Mouse (Mus musculus): ENCODE measurements around the gene Ttc6. TPM values are rescaled to one million over a fixed set of nuclear protein-coding genes. Genes with fewer than 3 reads are reported as not detected.
A peak's percentile ranks its signal among the peaks of the same experiment; 100 is the strongest.

Ttc6 gene
- polyA plus RNA-seq, 1 experiment from 2014 or later: 2.8 TPM

DNA sequence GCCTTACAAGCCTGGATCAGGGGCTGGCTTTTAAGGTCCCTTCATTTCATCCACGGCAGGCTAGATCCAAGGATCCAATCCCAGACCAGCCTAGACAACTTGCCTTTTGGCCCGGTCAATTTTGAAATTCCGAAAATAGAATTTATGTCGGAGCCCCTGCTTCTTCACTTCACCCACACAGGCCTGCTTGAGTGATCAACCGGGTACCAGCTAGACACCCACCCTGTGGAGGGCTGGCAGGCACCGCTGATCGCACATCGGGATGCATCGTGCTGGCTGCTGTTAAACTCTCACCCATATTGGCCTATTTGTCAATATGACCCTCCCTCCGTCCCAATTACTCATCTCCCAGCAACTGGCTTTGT is 20.3 kb upstream of the Ttc6 start:
- H3K27me3 ChIP-seq (ENCODE audit: control insufficient read depth, insufficient read depth, low read length): peaks cover 57% of the 10 kb centered on the region
- no peaks in the 10 kb centered on the region for H3K9me3 ChIP-seq (replicated peaks; ENCODE audit: control insufficient read depth, low read length)
- WGBS: 2% methylated on average over 10 of the region's 10 CpGs
- peak overlapping the region; percentile 74 for H3K9ac ChIP-seq (ENCODE audit: low read length)
- no peak for ATAC-seq (ENCODE audit: insufficient read depth, low FRiP score)
- peak overlapping the region; percentile 49 for H3K4me2 ChIP-seq (ENCODE audit: low read depth, low read length)
- H3K4me3 ChIP-seq (replicated peaks; ENCODE audit: low read length): peak overlapping the region; percentile 51
- peak overlapping the region; percentile 82 for H3K27ac ChIP-seq (ENCODE audit: low read length)
- no peaks in the 10 kb centered on the region; the same call in 1 of the 2 replicates for H3K4me1 ChIP-seq (ENCODE audit: control insufficient read depth, insufficient read depth, low read length)
- no peaks in the 10 kb centered on the region for H3K36me3 ChIP-seq (ENCODE audit: control insufficient read depth, insufficient read depth, low read length)

DNA sequence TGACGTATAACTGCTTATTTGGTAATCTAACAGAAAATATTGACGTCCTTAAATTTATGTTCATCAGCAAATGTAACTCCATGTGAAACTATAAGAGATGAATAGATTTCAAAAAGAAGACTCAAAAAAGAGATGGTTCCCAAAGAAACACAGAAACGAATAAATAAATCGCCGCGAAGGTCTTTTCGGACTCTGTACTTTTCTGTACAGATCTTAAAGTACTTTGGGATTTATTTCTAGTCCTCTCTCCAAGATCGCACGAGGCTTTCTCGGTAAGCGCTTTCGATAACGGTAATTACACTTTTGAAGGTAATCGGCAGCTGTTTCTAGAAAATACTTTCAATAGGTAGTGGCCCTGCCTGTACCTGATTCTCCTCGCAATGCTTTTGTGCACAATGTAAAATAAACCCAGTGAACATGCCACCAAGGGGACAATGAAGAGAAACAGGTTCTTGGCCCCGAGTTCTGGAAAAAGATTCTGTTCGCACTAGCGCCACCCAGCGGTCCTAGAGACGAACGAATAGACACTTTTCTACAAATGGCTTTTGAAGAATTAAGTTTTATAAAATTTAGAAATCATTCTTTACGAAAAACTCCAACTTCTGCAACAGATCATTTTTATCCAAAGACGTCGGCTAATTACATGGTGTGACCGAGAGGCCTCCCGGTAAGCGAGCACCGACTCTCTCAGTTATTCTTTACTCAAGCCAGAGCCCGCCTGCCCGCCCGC is 19.1 kb upstream of the Ttc6 start:
- peak overlapping the region; percentile 96 for H3K27ac ChIP-seq (ENCODE audit: low read length)
- H3K4me1 ChIP-seq (ENCODE audit: control insufficient read depth, insufficient read depth, low read length): no peaks in the 10 kb centered on the region
- no peak for ATAC-seq (ENCODE audit: insufficient read depth, low FRiP score)

DNA sequence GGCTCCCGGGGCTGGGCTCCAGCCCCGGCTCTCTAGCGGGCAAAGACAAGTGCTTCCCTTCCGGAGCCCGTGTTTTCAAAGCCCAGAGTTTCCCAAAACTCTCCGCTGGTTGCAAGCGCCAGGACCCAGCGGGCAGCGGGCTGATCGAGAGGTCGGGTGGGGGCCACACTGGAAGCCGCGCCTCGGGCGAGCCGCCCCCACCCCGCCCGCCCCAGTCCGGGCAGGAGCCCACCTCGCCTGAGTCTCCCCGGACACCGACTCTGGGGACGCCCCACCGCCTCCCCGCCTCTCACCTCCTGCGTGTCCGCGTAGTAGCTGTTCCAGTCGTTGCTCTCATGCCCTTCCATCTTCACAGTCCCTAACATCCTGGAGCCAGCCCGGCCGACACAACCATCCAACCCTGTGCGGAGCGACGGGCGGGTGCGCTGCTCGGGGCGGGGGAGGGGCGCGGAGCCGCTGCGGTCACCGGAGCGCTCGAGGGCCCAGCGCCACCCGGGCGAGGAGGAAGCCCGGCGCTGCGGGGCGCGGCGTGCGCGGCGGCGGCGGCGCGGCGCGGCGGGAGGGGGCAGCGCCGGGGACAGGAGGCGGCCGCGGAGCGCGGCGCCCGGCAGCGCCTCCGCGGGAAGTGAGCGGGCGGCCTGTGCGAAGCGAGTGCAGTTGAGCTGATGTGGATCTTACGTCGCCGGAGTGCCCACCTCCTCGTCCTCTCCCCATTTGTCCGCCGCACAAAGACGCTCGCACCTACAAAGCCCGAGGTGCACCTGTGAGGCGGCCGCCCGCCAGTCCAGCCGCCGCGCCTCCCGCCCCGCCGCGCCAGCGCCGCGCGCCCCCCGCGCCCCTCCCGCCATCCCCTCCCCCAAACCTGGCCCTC is 18.3 kb upstream of the Ttc6 start:
- WGBS: under 1% methylated on average over 92 of the region's 106 CpGs
- H3K9me3 ChIP-seq (replicated peaks; ENCODE audit: control insufficient read depth, low read length): no peaks in the 10 kb centered on the region
- no peaks in the 10 kb centered on the region for H3K36me3 ChIP-seq (ENCODE audit: control insufficient read depth, insufficient read depth, low read length)
- peak overlapping the region; percentile 75 for H3K9ac ChIP-seq (ENCODE audit: low read length)
- peak overlapping the region; percentile 51 for H3K4me3 ChIP-seq (replicated peaks; ENCODE audit: low read length)
- peak overlapping the region; percentile 63 for H3K4me2 ChIP-seq (ENCODE audit: low read depth, low read length)
- peaks cover 69% of the 10 kb centered on the region for H3K27me3 ChIP-seq (ENCODE audit: control insufficient read depth, insufficient read depth, low read length)
- peak overlapping the region; percentile 96 for H3K27ac ChIP-seq (ENCODE audit: low read length)
- no peaks in the 10 kb centered on the region for H3K4me1 ChIP-seq (ENCODE audit: control insufficient read depth, insufficient read depth, low read length)
- peak; percentile 78 for ATAC-seq (ENCODE audit: insufficient read depth, low FRiP score)

More for the DNA sequence above, 19.1 kb upstream of the Ttc6 start:
- 2% methylated on average over 31 of the region's 31 CpGs for WGBS
- Histone ChIP-seq H3K4me3 (replicated peaks; ENCODE audit: low read length) (peak overlapping the region; percentile 51), H3K36me3 (ENCODE audit: control insufficient read depth, insufficient read depth, low read length) (no peaks in the 10 kb centered on the region), H3K9me3 (replicated peaks; ENCODE audit: control insufficient read depth, low read length) (no peaks in the 10 kb centered on the region), H3K27me3 (ENCODE audit: control insufficient read depth, insufficient read depth, low read length) (peaks cover 63% of the 10 kb centered on the region), H3K4me2 (ENCODE audit: low read depth, low read length) (peak overlapping the region; percentile 63), H3K9ac (ENCODE audit: low read length) (peak overlapping the region; percentile 75)

DNA sequence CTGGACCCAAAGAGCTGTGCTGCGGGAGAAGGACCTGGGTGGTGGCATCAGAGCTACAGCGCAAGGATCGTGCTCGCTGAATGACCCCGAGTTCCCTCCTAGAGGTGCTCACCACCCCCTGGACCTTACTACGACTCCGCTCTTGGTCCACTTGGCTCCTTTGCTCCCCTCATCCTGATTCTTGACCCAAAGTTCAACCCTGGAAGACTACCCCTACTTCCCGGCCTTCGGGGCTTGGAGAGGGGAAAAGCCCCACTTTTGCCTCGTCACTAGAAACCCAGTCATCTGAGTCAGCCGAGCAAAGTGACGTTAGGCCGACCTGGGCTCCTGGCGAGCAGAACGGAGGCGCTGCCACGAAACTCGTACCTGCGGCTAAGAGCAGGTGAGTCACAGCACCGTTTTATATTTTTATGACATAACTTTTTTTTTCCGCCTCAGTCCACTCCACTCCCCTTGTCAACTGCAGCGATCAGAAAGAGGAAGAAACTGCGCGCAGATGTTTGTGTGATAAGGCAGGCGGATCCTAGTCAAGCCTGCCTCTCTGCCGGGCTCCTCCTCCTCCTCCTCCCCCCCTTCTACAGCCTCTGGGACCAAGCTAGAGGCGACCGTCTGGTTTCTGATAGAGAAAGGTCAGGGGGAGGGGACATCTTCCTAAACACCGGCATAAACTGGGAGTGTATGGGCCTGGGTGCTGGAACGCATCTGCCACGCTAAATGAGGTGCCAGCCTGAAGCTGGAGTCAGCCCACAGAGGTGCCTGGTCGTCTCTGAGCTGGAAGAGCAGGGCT is 17.3 kb upstream of the Ttc6 start, which contains the start of gene Foxa1:
Foxa1 (minus strand) TSS at position 502 of the 787 bp plus-strand sequence.
- Histone ChIP-seq H3K4me2 (ENCODE audit: low read depth, low read length) (peak within 1 kb of the TSS; percentile 63), H3K4me3 (replicated peaks; ENCODE audit: low read length) (peak within 1 kb of the TSS; percentile 51), H3K9me3 (replicated peaks; ENCODE audit: control insufficient read depth, low read length) (no peaks in the 10 kb centered on the region), H3K27ac (ENCODE audit: low read length) (peak within 1 kb of the TSS; percentile 96), H3K27me3 (ENCODE audit: control insufficient read depth, insufficient read depth, low read length) (peaks cover 69% of the 10 kb centered on the region), H3K4me1 (ENCODE audit: control insufficient read depth, insufficient read depth, low read length) (no peaks in the 10 kb centered on the region), H3K36me3 (ENCODE audit: control insufficient read depth, insufficient read depth, low read length) (no peaks in the 10 kb centered on the region), H3K9ac (ENCODE audit: low read length) (peak within 1 kb of the TSS; percentile 75)
- 1% methylated on average over 32 of the region's 32 CpGs for whole genome bisulfite sequencing
- ATAC-seq (ENCODE audit: insufficient read depth, low FRiP score): peak; percentile 57

DNA sequence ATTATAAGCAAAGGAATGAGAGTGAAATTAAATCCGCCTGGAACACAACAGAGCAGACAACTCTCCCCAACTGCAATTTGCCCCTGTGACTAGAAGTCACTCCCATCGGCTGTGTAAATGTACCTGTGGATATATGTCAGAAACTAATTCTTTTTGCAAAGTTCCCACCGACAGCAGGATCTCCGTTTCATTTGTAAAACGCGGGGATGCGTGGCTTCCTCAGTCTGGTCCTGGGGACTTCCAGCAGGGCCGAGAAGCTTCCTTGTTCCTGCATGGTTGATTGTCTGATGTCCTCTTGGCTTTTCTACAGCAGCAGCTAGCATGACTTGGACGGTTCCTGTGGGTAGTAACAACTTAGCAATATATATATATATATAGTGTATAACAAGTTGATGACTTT is 16.0 kb upstream of the Ttc6 start:
- Histone ChIP-seq H3K9ac (ENCODE audit: low read length) (peak overlapping the region; percentile 30), H3K27ac (ENCODE audit: low read length) (peak overlapping the region; percentile 85), H3K4me3 (replicated peaks; ENCODE audit: low read length) (peak overlapping the region; percentile 51), H3K4me2 (ENCODE audit: low read depth, low read length) (peak overlapping the region; percentile 63), H3K9me3 (replicated peaks; ENCODE audit: control insufficient read depth, low read length) (no peaks in the 10 kb centered on the region), H3K36me3 (ENCODE audit: control insufficient read depth, insufficient read depth, low read length) (no peaks in the 10 kb centered on the region), H3K27me3 (ENCODE audit: control insufficient read depth, insufficient read depth, low read length) (peaks cover 71% of the 10 kb centered on the region), H3K4me1 (ENCODE audit: control insufficient read depth, insufficient read depth, low read length) (no peaks in the 10 kb centered on the region)
- 6% methylated on average over 9 of the region's 9 CpGs for WGBS
- no peak for ATAC-seq (ENCODE audit: insufficient read depth, low FRiP score)

DNA sequence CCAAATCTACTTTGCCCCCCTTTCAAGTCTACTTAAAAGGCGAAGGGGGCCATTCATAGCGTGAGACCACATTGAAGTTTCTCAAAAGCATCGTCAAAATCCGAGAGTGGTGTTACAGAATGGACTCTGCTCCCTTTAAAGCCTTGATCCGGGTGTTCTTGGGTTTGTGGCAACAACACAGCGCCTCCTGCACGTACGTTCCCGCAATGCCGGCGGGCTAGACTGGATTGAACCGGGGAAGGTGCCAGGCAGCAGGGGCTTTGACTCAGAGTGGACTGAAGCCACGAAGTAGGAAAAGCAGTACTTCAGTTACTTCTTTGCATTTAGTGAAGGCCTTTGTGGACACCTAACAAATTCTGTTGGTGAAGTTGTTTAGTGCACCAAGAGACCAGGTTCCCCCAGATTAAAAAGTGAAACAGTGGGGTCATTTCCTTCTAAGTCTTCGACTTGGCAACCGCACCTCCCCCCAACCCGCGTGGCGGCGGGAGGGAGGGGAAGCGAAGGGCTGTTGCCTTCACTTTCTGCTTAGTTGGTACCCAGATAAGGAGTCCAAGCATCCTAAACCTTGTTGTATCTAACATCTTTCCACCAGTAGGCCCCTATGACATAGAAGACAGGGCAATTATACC is 15.4 kb upstream of the Ttc6 start:
- no peak for ATAC-seq (ENCODE audit: insufficient read depth, low FRiP score)
- Histone ChIP-seq H3K4me3 (replicated peaks; ENCODE audit: low read length) (peak overlapping the region; percentile 51), H3K4me1 (ENCODE audit: control insufficient read depth, insufficient read depth, low read length) (no peaks in the 10 kb centered on the region), H3K9me3 (replicated peaks; ENCODE audit: control insufficient read depth, low read length) (no peaks in the 10 kb centered on the region), H3K27ac (ENCODE audit: low read length) (peak overlapping the region; percentile 85), H3K9ac (ENCODE audit: low read length) (peak overlapping the region; percentile 63), H3K4me2 (ENCODE audit: low read depth, low read length) (peak overlapping the region; percentile 63), H3K36me3 (ENCODE audit: control insufficient read depth, insufficient read depth, low read length) (no peaks in the 10 kb centered on the region), H3K27me3 (ENCODE audit: control insufficient read depth, insufficient read depth, low read length) (peaks cover 73% of the 10 kb centered on the region)
- 2% methylated on average over 20 of the region's 20 CpGs for WGBS

DNA sequence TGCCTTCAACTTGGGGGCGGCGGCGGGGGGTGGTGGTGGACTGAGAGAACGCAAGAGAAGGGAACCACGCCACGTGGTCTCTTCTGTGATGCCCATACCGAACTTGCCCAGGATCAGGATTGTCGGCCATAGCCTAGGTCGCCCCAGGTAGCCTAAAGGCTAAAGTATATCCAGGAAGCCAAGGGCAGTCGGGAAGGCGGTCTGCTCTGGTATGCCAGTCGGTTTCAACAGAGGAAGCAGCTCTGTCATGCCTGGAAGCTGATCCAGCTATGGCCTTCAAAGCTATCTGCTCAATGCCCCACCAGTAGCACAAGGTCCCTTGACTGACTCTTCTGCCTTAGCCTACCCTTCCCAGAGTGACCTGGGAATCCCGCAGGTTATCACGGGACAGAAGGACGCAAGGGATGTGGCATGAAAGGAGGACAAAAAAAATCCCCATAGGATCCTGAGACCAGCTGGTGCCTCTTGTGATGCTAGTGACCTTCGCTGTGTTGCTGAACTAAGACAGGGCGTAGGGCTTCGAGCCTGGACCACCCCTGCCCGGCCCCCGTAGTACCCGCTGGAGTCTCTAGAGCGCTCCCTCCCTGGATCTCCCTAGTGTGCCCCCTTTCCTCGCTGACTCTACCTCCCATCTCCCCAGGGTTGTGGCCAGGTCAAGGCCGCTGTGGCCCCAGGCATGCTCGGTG is 14.8 kb upstream of the Ttc6 start:
- Histone ChIP-seq H3K4me3 (replicated peaks; ENCODE audit: low read length) (peak overlapping the region; percentile 51), H3K36me3 (ENCODE audit: control insufficient read depth, insufficient read depth, low read length) (no peaks in the 10 kb centered on the region), H3K9ac (ENCODE audit: low read length) (peak overlapping the region; percentile 63), H3K27me3 (ENCODE audit: control insufficient read depth, insufficient read depth, low read length) (peaks cover 79% of the 10 kb centered on the region), H3K9me3 (replicated peaks; ENCODE audit: control insufficient read depth, low read length) (no peaks in the 10 kb centered on the region), H3K4me1 (ENCODE audit: control insufficient read depth, insufficient read depth, low read length) (no peaks in the 10 kb centered on the region), H3K27ac (ENCODE audit: low read length) (peak overlapping the region; percentile 85), H3K4me2 (ENCODE audit: low read depth, low read length) (peak overlapping the region; percentile 63)
- no peak; the same call in 1 of the 2 replicates for ATAC-seq (ENCODE audit: insufficient read depth, low FRiP score)
- WGBS: 5% methylated on average over 25 of the region's 25 CpGs

DNA sequence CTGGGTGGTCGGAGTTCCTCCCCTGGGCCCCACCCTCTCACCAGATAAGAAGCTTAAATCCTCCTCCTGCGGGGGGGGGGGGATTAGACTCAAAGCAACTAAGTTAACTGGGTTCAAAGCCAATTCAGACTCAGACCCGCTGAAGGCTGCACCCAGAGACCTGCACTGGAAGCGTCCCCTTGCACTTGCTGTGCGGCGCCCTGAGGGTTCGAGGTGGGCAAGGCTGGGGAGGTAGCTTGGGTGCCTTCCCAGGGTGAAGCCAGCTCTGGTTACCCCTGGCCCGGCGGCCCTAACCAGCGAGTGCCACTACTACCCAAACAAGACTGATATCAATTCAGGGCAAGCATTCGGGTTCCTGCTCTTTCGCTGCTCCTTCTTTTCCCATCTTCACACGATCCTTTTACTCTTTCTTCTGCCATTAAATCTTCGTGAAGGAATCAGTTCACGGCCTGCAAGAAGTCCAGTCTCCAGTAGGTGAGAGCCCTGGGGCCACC is 14.2 kb upstream of the Ttc6 start:
- Histone ChIP-seq H3K4me2 (ENCODE audit: low read depth, low read length) (peak overlapping the region; percentile 63), H3K27me3 (ENCODE audit: control insufficient read depth, insufficient read depth, low read length) (peaks cover 82% of the 10 kb centered on the region), H3K36me3 (ENCODE audit: control insufficient read depth, insufficient read depth, low read length) (no peaks in the 10 kb centered on the region), H3K9me3 (replicated peaks; ENCODE audit: control insufficient read depth, low read length) (no peaks in the 10 kb centered on the region), H3K9ac (ENCODE audit: low read length) (peak overlapping the region; percentile 63), H3K4me3 (replicated peaks; ENCODE audit: low read length) (peak overlapping the region; percentile 51), H3K4me1 (ENCODE audit: control insufficient read depth, insufficient read depth, low read length) (no peaks in the 10 kb centered on the region), H3K27ac (ENCODE audit: low read length) (peak overlapping the region; percentile 85)
- 5% methylated on average over 15 of the region's 15 CpGs for WGBS
- no peak for ATAC-seq (ENCODE audit: insufficient read depth, low FRiP score)

Measured in stomach, embryonic 16.5 days (tissue).